Mouse (Mus musculus) kidney, adult 18-20 months (tissue): ENCODE data around the gene Nln.
A peak's percentile ranks its signal among the peaks of the same experiment; 100 is the strongest.

Experiments used
- DNase-seq: peaks from one replicate; pipeline ENCODE4 v3.0.0; 2021

The Nln gene

GRCm38 (mm10) chr13:104012214-104012833, 97.1 kb downstream of the Nln start:
- DNase-seq = no peak

GRCm38 (mm10) chr13:104011289-104011688, 98.1 kb downstream of the Nln start:
- DNase-seq = no peak

- no peak for DNase-seq
These were observed 104.1 kb downstream of the Nln start for GRCm38 (mm10) chr13:104005231-104005845.

- DNase-seq = no peak
These were observed 115.3 kb downstream of the Nln start for GRCm38 (mm10) chr13:103994085-103994455.

GRCm38 (mm10) chr13:103993142-103994084, 116.0 kb downstream of the Nln start:
- DNase-seq = no peak

- no peak for DNase-seq
These were observed 122.8 kb downstream of the Nln start for GRCm38 (mm10) chr13:103986660-103987059.

- no peak for DNase-seq
These were observed 123.7 kb downstream of the Nln start for GRCm38 (mm10) chr13:103985510-103986278.

- no peak for DNase-seq
These were observed 127.0 kb downstream of the Nln start for GRCm38 (mm10) chr13:103982376-103982775.

- no peak for DNase-seq
These were observed 129.0 kb downstream of the Nln start for GRCm38 (mm10) chr13:103980414-103980813.

GRCm38 (mm10) chr13:103978286-103978866, 131.0 kb downstream of the Nln start:
- peak; percentile 48 for DNase-seq

GRCm38 (mm10) chr13:103977844-103978243, 131.6 kb downstream of the Nln start:
- DNase-seq = peak; percentile 52

- peak; percentile 6 for DNase-seq
These were observed 133.2 kb downstream of the Nln start for GRCm38 (mm10) chr13:103976181-103976724.

GRCm38 (mm10) chr13:103975101-103975500, 134.3 kb downstream of the Nln start:
- no peak for DNase-seq

- no peak for DNase-seq
These were observed 135.4 kb downstream of the Nln start for GRCm38 (mm10) chr13:103973977-103974376.
